Mouse (Mus musculus): Measurements from ENCODE around the gene Dhrs9. TPM values are rescaled to one million over a fixed set of nuclear protein-coding genes. Genes with fewer than 3 reads are reported as not detected.

Gene Dhrs9
- polyA plus RNA-seq, 1 experiment from 2014 or later: not detected

DNA sequence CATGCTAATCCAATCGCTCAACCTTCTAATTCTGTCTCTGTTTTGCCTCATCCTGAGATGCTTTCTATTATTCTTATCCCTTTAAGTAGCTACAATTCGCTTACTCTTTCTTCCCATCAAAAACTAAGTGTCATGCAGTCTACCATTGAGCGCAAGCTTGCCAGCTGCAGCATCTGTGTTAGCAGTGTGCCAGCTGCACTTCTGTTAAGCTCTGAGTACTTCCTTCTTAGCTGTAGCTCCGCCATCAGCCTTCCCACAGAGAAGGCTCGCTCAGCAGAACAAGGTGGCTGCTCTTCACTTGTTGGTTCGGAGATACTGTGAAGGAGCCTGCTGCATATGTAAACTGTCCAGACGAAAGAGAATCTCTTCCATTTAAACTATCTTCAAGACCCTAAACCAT is 22.1 kb downstream of the Dhrs9 start:
- WGBS: 86% methylated on average over 7 of the region's 7 CpGs
- Histone ChIP-seq H3K4me1 (replicated peaks; ENCODE audit: control insufficient read depth, insufficient read depth, low read length) (no peaks in the 10 kb centered on the region), H3K36me3 (ENCODE audit: control insufficient read depth, insufficient read depth, low read length) (no peaks in the 10 kb centered on the region), H3K27ac (ENCODE audit: low read depth, low read length) (no peak overlapping the region), H3K4me2 (replicated peaks; ENCODE audit: low read depth, low read length) (no peak overlapping the region), H3K27me3 (ENCODE audit: control insufficient read depth, insufficient read depth, low read length) (no peaks in the 10 kb centered on the region), H3K9me3 (ENCODE audit: control insufficient read depth, low read length) (no peaks in the 10 kb centered on the region), H3K4me3 (ENCODE audit: low read depth, low read length) (no peak overlapping the region), H3K9ac (ENCODE audit: low read depth, low read length) (no peak overlapping the region)
- no peak for DNase-seq (ENCODE audit: low spot score)
- ATAC-seq (ENCODE audit: low FRiP score): no peak

- no peak overlapping the region for H3K9ac ChIP-seq (ENCODE audit: low read depth, low read length)
- H3K4me2 ChIP-seq (replicated peaks; ENCODE audit: low read depth, low read length): no peak overlapping the region
- no peak overlapping the region for H3K4me3 ChIP-seq (ENCODE audit: low read depth, low read length)
- no peak overlapping the region for H3K27ac ChIP-seq (ENCODE audit: low read depth, low read length)
- ATAC-seq (ENCODE audit: low FRiP score): no peak
- no peaks in the 10 kb centered on the region for H3K4me1 ChIP-seq (replicated peaks; ENCODE audit: control insufficient read depth, insufficient read depth, low read length)
- 94% methylated on average over 5 of the region's 5 CpGs for WGBS
- no peaks in the 10 kb centered on the region for H3K27me3 ChIP-seq (ENCODE audit: control insufficient read depth, insufficient read depth, low read length)
- H3K9me3 ChIP-seq (ENCODE audit: control insufficient read depth, low read length): no peaks in the 10 kb centered on the region
- no peak for DNase-seq (ENCODE audit: low spot score)
- H3K36me3 ChIP-seq (ENCODE audit: control insufficient read depth, insufficient read depth, low read length): no peaks in the 10 kb centered on the region
Observed at GRCm38 (mm10) chr2:69405692-69406091, 25.4 kb downstream of the Dhrs9 start.

DNA sequence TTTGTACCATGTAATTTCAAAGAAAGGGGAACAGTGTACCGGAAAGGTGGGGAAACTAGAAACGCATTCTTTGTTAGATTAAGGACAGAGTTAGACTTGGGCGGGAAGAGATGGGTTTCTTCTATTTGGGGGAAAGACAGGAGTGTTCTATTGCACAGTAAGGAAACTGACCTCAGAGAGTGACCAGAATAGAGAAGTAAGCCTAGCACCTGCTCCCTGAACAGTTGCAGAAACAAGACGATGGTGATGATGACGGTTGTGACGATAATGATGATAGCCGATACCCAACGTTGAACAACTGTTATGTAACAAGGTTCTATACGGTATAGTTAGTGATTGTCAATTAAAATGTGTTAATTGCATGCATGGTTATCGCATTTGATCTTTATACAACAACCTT is 34.3 kb downstream of the Dhrs9 start:
- H3K36me3 ChIP-seq (ENCODE audit: control insufficient read depth, insufficient read depth, low read length): no peaks in the 10 kb centered on the region
- DNase-seq (ENCODE audit: low spot score) (no peak), ATAC-seq (ENCODE audit: low FRiP score) (no peak)
- H3K4me3 ChIP-seq (ENCODE audit: low read depth, low read length): no peak overlapping the region
- H3K9me3 ChIP-seq (ENCODE audit: control insufficient read depth, low read length): no peaks in the 10 kb centered on the region
- WGBS: 94% methylated on average over 10 of the region's 10 CpGs
- H3K4me2 ChIP-seq (replicated peaks; ENCODE audit: low read depth, low read length): no peak overlapping the region
- H3K27me3 ChIP-seq (ENCODE audit: control insufficient read depth, insufficient read depth, low read length): no peaks in the 10 kb centered on the region
- H3K9ac ChIP-seq (ENCODE audit: low read depth, low read length): no peak overlapping the region
- peaks cover 3% of the 10 kb centered on the region for H3K4me1 ChIP-seq (replicated peaks; ENCODE audit: control insufficient read depth, insufficient read depth, low read length)
- H3K27ac ChIP-seq (ENCODE audit: low read depth, low read length): no peak overlapping the region

DNA sequence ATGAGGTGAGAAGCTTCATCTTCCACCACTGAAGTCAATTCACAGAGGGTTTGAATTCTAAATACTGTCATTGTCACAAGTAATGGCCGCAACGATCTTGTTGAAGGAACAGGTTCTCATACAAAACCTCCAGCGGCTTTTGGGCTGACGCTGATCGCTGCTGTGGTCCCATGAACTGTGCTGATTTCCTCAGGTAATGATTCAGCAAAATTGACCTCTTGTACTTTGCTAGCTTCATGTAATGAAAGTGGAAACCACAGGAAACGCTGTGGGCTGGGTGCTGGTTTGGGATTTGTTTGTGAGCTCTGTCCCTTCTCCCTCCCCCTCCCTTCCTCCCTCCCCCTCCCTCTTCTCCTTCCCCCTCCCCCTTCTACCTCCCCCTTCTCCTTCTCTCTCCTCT is 34.8 kb downstream of the Dhrs9 start:
- Histone ChIP-seq H3K4me2 (replicated peaks; ENCODE audit: low read depth, low read length) (no peak overlapping the region), H3K27ac (ENCODE audit: low read depth, low read length) (no peak overlapping the region), H3K27me3 (ENCODE audit: control insufficient read depth, insufficient read depth, low read length) (no peaks in the 10 kb centered on the region), H3K36me3 (ENCODE audit: control insufficient read depth, insufficient read depth, low read length) (no peaks in the 10 kb centered on the region), H3K9ac (ENCODE audit: low read depth, low read length) (no peak overlapping the region), H3K9me3 (ENCODE audit: control insufficient read depth, low read length) (no peaks in the 10 kb centered on the region), H3K4me1 (replicated peaks; ENCODE audit: control insufficient read depth, insufficient read depth, low read length) (peaks cover 3% of the 10 kb centered on the region), H3K4me3 (ENCODE audit: low read depth, low read length) (no peak overlapping the region)
- WGBS: 87% methylated on average over 6 of the region's 6 CpGs
- DNase-seq (ENCODE audit: low spot score) (no peak), ATAC-seq (ENCODE audit: low FRiP score) (no peak)

DNA sequence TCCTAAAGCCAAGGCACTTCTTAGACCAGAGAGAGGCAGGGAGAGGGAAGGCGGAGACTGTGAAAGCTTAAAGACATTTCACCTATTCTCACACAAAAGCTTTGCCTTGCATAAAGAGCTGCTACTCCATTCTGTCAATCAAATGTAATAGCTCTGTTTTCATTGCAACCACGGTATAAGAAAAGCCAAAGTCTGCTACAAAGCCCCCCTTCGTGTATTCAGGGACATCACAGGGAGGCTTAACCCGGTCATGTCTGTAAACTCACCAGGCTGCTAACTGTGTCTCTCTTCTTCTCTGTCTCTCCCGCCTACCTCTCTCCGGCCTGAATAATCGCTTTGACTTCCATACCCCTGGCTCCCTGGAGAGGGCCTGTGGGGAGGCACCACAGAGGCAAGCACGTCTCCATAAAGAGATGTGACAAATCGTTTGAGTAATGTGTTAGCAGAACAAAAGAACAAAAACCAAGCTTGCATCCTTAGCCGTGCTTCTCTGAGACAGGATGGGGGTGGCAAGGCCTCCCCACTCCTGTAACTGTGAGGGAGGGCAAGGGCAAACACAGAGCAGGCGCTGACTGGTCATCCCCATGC is 38.1 kb downstream of the Dhrs9 start:
- no peak overlapping the region for H3K9ac ChIP-seq (ENCODE audit: low read depth, low read length)

GRCm38 (mm10) chr2:69424829-69425228 is 44.6 kb downstream of the Dhrs9 start:
- no peaks in the 10 kb centered on the region for H3K4me1 ChIP-seq (replicated peaks; ENCODE audit: control insufficient read depth, insufficient read depth, low read length)
- no peaks in the 10 kb centered on the region for H3K36me3 ChIP-seq (ENCODE audit: control insufficient read depth, insufficient read depth, low read length)
- no peaks in the 10 kb centered on the region for H3K9me3 ChIP-seq (ENCODE audit: control insufficient read depth, low read length)
- DNase-seq (ENCODE audit: low spot score) (no peak), ATAC-seq (ENCODE audit: low FRiP score) (no peak)
- H3K9ac ChIP-seq (ENCODE audit: low read depth, low read length): no peak overlapping the region
- no peak overlapping the region for H3K4me3 ChIP-seq (ENCODE audit: low read depth, low read length)
- H3K27ac ChIP-seq (ENCODE audit: low read depth, low read length): no peak overlapping the region
- WGBS: 56% methylated on average over 5 of the region's 5 CpGs
- H3K27me3 ChIP-seq (ENCODE audit: control insufficient read depth, insufficient read depth, low read length): no peaks in the 10 kb centered on the region
- no peak overlapping the region for H3K4me2 ChIP-seq (replicated peaks; ENCODE audit: low read depth, low read length)

More for the DNA sequence above, 38.1 kb downstream of the Dhrs9 start:
- DNase-seq (ENCODE audit: low spot score) (peak; percentile 73), ATAC-seq (ENCODE audit: low FRiP score) (peak; percentile 96)
- Histone ChIP-seq H3K27ac (ENCODE audit: low read depth, low read length) (peak overlapping the region; percentile 59; the same call in 1 of the 2 replicates), H3K9me3 (ENCODE audit: control insufficient read depth, low read length) (no peaks in the 10 kb centered on the region), H3K4me2 (replicated peaks; ENCODE audit: low read depth, low read length) (peak overlapping the region; percentile 17; the same call in 1 of the 2 replicates), H3K4me1 (replicated peaks; ENCODE audit: control insufficient read depth, insufficient read depth, low read length) (peaks cover 3% of the 10 kb centered on the region), H3K27me3 (ENCODE audit: control insufficient read depth, insufficient read depth, low read length) (no peaks in the 10 kb centered on the region), H3K4me3 (ENCODE audit: low read depth, low read length) (no peak overlapping the region), H3K36me3 (ENCODE audit: control insufficient read depth, insufficient read depth, low read length) (no peaks in the 10 kb centered on the region)
- WGBS: 3% methylated on average over 11 of the region's 11 CpGs

DNA sequence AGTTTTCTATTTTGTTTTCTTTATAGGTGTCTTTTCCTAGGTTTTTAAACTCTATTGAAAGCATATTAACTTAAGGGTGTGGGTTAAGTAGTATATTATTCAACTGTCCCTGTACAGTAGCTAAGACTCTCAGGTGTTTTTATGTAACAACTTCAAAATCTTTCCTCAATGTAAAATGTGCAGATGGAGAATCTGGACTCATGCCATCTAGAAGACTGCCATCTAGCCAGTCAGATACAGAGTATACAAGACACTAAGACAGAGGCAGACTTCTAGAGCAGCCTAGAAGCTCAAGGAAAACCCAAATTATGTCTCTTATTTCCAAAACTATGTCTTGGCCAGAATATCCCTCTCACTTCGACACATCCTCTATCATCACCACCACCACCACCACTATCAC is 45.8 kb downstream of the Dhrs9 start:
- H3K27ac ChIP-seq (ENCODE audit: low read depth, low read length): no peak overlapping the region
- no peak overlapping the region for H3K9ac ChIP-seq (ENCODE audit: low read depth, low read length)
- 86% methylated on average over 1 of the region's 1 CpGs for WGBS
- ATAC-seq (ENCODE audit: low FRiP score) (no peak), DNase-seq (ENCODE audit: low spot score) (no peak)
- no peak overlapping the region for H3K4me2 ChIP-seq (replicated peaks; ENCODE audit: low read depth, low read length)
- no peaks in the 10 kb centered on the region for H3K4me1 ChIP-seq (replicated peaks; ENCODE audit: control insufficient read depth, insufficient read depth, low read length)
- no peak overlapping the region for H3K4me3 ChIP-seq (ENCODE audit: low read depth, low read length)
- H3K9me3 ChIP-seq (ENCODE audit: control insufficient read depth, low read length): no peaks in the 10 kb centered on the region
- H3K36me3 ChIP-seq (ENCODE audit: control insufficient read depth, insufficient read depth, low read length): no peaks in the 10 kb centered on the region
- no peaks in the 10 kb centered on the region for H3K27me3 ChIP-seq (ENCODE audit: control insufficient read depth, insufficient read depth, low read length)

DNA sequence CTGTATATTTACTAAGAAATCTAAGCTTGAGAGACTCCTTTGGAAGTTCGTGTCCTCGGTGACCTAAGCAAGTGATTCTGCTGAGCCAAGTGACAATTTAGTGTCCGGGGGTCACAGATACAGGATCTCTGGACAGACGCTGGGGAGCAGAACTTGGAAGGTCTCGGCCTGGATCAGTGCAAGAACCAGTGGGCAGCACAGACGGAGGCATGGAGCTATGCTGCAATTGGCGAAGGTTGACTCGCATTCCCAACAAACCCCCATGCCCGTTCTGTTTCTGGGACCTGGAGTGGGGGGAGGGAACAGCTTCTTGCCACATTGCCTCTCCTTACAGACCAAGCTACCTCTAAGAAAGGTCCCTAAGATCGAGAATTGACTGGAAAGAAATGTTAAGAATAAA is 46.9 kb downstream of the Dhrs9 start:
- Histone ChIP-seq H3K9me3 (ENCODE audit: control insufficient read depth, low read length) (no peaks in the 10 kb centered on the region), H3K9ac (ENCODE audit: low read depth, low read length) (no peak overlapping the region), H3K27ac (ENCODE audit: low read depth, low read length) (no peak overlapping the region), H3K4me3 (ENCODE audit: low read depth, low read length) (no peak overlapping the region), H3K4me2 (replicated peaks; ENCODE audit: low read depth, low read length) (no peak overlapping the region), H3K4me1 (replicated peaks; ENCODE audit: control insufficient read depth, insufficient read depth, low read length) (no peaks in the 10 kb centered on the region), H3K27me3 (ENCODE audit: control insufficient read depth, insufficient read depth, low read length) (no peaks in the 10 kb centered on the region), H3K36me3 (ENCODE audit: control insufficient read depth, insufficient read depth, low read length) (no peaks in the 10 kb centered on the region)
- WGBS: 93% methylated on average over 10 of the region's 10 CpGs
- DNase-seq (ENCODE audit: low spot score) (no peak), ATAC-seq (ENCODE audit: low FRiP score) (no peak)

GRCm38 (mm10) chr2:69428116-69428515 is 47.9 kb downstream of the Dhrs9 start:
- H3K4me1 ChIP-seq (replicated peaks; ENCODE audit: control insufficient read depth, insufficient read depth, low read length): no peaks in the 10 kb centered on the region
- H3K27me3 ChIP-seq (ENCODE audit: control insufficient read depth, insufficient read depth, low read length): no peaks in the 10 kb centered on the region
- H3K4me2 ChIP-seq (replicated peaks; ENCODE audit: low read depth, low read length): no peak overlapping the region
- H3K9me3 ChIP-seq (ENCODE audit: control insufficient read depth, low read length): no peaks in the 10 kb centered on the region
- DNase-seq (ENCODE audit: low spot score) (peak; percentile 84), ATAC-seq (ENCODE audit: low FRiP score) (peak; percentile 57; the same call in 1 of the 2 replicates)
- H3K9ac ChIP-seq (ENCODE audit: low read depth, low read length): no peak overlapping the region
- H3K27ac ChIP-seq (ENCODE audit: low read depth, low read length): no peak overlapping the region
- 33% methylated on average over 3 of the region's 3 CpGs for WGBS
- no peak overlapping the region for H3K4me3 ChIP-seq (ENCODE audit: low read depth, low read length)
- no peaks in the 10 kb centered on the region for H3K36me3 ChIP-seq (ENCODE audit: control insufficient read depth, insufficient read depth, low read length)

Data from hindbrain, embryonic 11.5 days (tissue).